Mouse (Mus musculus): ENCODE results near the gene Aasdhppt.

- TF ChIP-seq CTCF (IDR thresholded peaks at IDR 0.05; ENCODE audit: extremely low read depth, insufficient read depth, low read length) (no peak), POLR2A (IDR thresholded peaks at IDR 0.05; ENCODE audit: extremely low read depth, insufficient read depth, low read length) (no peak)
These were observed 8.8 kb downstream of the Aasdhppt start for GRCm38 (mm10) chr9:4300466-4300865.
